Mouse (Mus musculus) effector memory CD4-positive, alpha-beta T cell, adult 5 months (primary cell): ENCODE data around the gene 4930590J08Rik. TPM values are rescaled to one million over a fixed set of nuclear protein-coding genes. Genes with fewer than 3 reads are reported as not detected.

ENCODE experiments used
- polyA plus RNA-seq: library from polyadenylated mRNA; unstranded; fragments of 100-300 nt; shearing (Covaris generic); gene quantifications from one replicate; pipeline ENCODE4 v1.2.1, GENCODE M21; 2017

The 4930590J08Rik gene
- not detected for polyA plus RNA-seq

GRCm38 (mm10) chr6:91902509-91902908, at the start of gene 4930590J08Rik:
Gene 4930590J08Rik (plus strand): TSS chr6:91902809.

GRCm38 (mm10) chr6:91877885-91878651, 24.5 kb upstream of the 4930590J08Rik start, which contains the start of gene Ccdc174:
Gene Ccdc174 (plus strand): TSS chr6:91878053.

GRCm38 (mm10) chr6:91978371-91979300, 76.0 kb downstream of the 4930590J08Rik start, which contains the start of gene Fgd5:
Gene Fgd5 (plus strand): TSS chr6:91978878.

Other genes with a start within 250 kb of the 4930590J08Rik start
- gene Slc6a6, start 218.8 kb upstream of the 4930590J08Rik start, polyA plus RNA-seq, result 95.0 TPM
- not detected for gene Grip2, start 75.6 kb upstream of the 4930590J08Rik start, polyA plus RNA-seq
- gene Ccdc174, start 24.8 kb upstream of the 4930590J08Rik start, polyA plus RNA-seq, result 22.0 TPM
- gene Fgd5, start 76.1 kb downstream of the 4930590J08Rik start, polyA plus RNA-seq, result not detected
- 79.7 TPM for gene Nr2c2, start 188.6 kb downstream of the 4930590J08Rik start, polyA plus RNA-seq